Comparison of ENCODE assay signal across 8 mouse cellular contexts in the genomic region with DNA sequence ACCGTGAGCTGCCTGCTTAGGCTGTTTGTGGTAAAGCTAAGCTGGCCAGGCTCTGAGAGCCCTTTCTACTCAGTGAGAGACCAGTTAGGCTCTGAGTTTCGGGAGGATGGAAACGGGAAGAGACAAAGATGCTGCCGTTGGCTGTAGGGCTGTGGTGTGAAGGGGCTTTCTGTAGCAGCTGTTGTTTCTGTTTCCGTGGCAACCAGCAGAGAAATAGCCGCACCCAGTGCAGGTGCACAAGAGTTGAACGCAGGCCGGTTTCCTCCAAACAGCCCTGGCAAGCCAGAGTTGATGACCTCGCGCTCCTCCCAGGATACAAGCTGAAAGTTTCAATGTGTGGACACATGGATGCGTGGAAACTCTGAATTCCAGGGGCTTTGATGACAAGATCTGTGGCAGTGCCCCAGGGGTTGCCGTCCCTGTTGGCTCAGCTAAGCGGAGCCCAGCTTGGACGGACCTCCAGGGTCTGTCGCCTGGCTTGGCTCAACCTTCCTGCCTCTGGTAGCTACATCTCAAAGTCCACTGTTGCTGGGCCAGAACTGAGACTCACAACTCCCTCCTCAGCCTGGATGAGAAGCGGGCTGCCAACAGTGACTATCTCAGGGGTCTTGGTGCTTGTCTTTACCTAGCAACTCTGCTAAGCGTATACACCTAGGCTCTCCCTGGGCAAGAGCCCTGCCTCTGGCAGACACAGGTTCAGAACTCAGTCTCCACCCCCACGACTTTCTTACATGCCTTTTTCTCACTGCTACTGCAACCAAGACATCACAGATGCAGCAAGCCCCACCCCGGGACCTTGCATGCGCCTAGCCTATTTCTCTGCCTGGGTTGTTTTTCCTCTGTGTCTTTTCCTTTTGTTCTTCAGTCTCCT.
DNase-seq lines count a peak whose midpoint lies in the region; ATAC-seq and TF ChIP-seq lines count a peak whose summit lies in the region.

No protein-coding gene starts in this region.

- H3K9ac ChIP-seq in forebrain, embryonic 15.5 days (replicated peaks) = no peak overlapping the region
- no peak overlapping the region for H3K9ac ChIP-seq in hindbrain, embryonic 14.5 days

- H3K27me3 ChIP-seq in forebrain, embryonic 15.5 days = no peaks in the 10 kb centered on the region
- H3K27me3 ChIP-seq in hindbrain, embryonic 14.5 days (ENCODE audit: control insufficient read depth, insufficient read depth, low read length) = no peaks in the 10 kb centered on the region
- H3K27me3 ChIP-seq in small intestine, adult 2 months (ENCODE audit: control insufficient read depth, insufficient read depth, low read length) = no peaks in the 10 kb centered on the region

- H3K27ac ChIP-seq in forebrain, embryonic 15.5 days (replicated peaks) = no peak overlapping the region; the same call in 1 of the 2 replicates
- peak overlapping the region; percentile 14; the same call in 1 of the 2 replicates for H3K27ac ChIP-seq in hindbrain, embryonic 14.5 days
- H3K27ac ChIP-seq in small intestine, adult 2 months (ENCODE audit: insufficient read depth, low read depth, low read length) = peak overlapping the region; percentile 45

- peaks cover 9% of the 10 kb centered on the region; the same call in 1 of the 2 replicates for H3K4me1 ChIP-seq in lung, adult 2 months (ENCODE audit: control insufficient read depth, insufficient read depth, low read length)
- H3K4me1 ChIP-seq in forebrain, embryonic 15.5 days = peaks cover 18% of the 10 kb centered on the region
- peaks cover 35% of the 10 kb centered on the region for H3K4me1 ChIP-seq in hindbrain, embryonic 14.5 days (replicated peaks; ENCODE audit: control insufficient read depth, insufficient read depth, low read length)
- peaks cover 8% of the 10 kb centered on the region for H3K4me1 ChIP-seq in small intestine, adult 2 months (ENCODE audit: control insufficient read depth, insufficient read depth, insufficient read length, low read length)

- TF ChIP-seq POLR2A in lung, adult 2 months (IDR thresholded peaks at IDR 0.05; ENCODE audit: borderline replicate concordance, extremely low read depth, low read depth, low read length) = no peak
- no peak for TF ChIP-seq POLR2A in small intestine, adult 2 months (IDR thresholded peaks at IDR 0.05; ENCODE audit: low read depth, low read length)

- DNase-seq in lung, adult 18-20 months = peak; percentile 43 to 53
- DNase-seq in lung, adult 2 months = no peak
- DNase-seq in hindbrain, embryonic 14.5 days (ENCODE audit: low spot score) = peak; percentile 59
- peak; percentile 61 for DNase-seq in lung, postnatal 10 days
- no peak for DNase-seq in ovary, postnatal 10 days (ENCODE audit: low spot score)
- no peak for DNase-seq in layer of hippocampus, postnatal 10 days (ENCODE audit: low spot score in 2 of 2)

- TF ChIP-seq CTCF in lung, adult 2 months (IDR thresholded peaks at IDR 0.05; ENCODE audit: insufficient read depth, low read length) = no peak
- TF ChIP-seq CTCF in small intestine, adult 2 months (IDR thresholded peaks at IDR 0.05; ENCODE audit: extremely low read depth, insufficient read length, insufficient replicate concordance, low read depth, low read length) = no peak

- no peaks in the 10 kb centered on the region for H3K36me3 ChIP-seq in forebrain, embryonic 15.5 days
- no peaks in the 10 kb centered on the region for H3K36me3 ChIP-seq in hindbrain, embryonic 14.5 days (replicated peaks; ENCODE audit: control insufficient read depth, insufficient read depth)
- H3K36me3 ChIP-seq in small intestine, adult 2 months (ENCODE audit: control insufficient read depth, insufficient read depth, low read length) = no peaks in the 10 kb centered on the region

- peak; percentile 66 for ATAC-seq in forebrain, embryonic 15.5 days (replicated peaks)
- no peak for ATAC-seq in hindbrain, embryonic 14.5 days (ENCODE audit: low FRiP score)

- no peaks in the 10 kb centered on the region for H3K9me3 ChIP-seq in forebrain, embryonic 15.5 days
- H3K9me3 ChIP-seq in hindbrain, embryonic 14.5 days (ENCODE audit: control insufficient read depth, low read length) = no peaks in the 10 kb centered on the region

- no peak overlapping the region for H3K4me3 ChIP-seq in lung, adult 2 months (replicated peaks; ENCODE audit: extremely low read depth, low read depth, low read length)
- H3K4me3 ChIP-seq in forebrain, embryonic 15.5 days = no peak overlapping the region
- H3K4me3 ChIP-seq in hindbrain, embryonic 14.5 days (replicated peaks; ENCODE audit: low read length) = no peak overlapping the region
- 0 out of 2 replicates have a peak overlapping the region, but pooled peaks have one; percentile 16 for H3K4me3 ChIP-seq in small intestine, adult 2 months (ENCODE audit: low read depth, low read length)

- 49% methylated on average over 20 of the region's 20 CpGs for WGBS in lung, adult 2 months
- 44% methylated on average over 20 of the region's 20 CpGs for WGBS in forebrain, embryonic 15.5 days
- 39% methylated on average over 20 of the region's 20 CpGs for WGBS in hindbrain, embryonic 14.5 days
- 24% methylated on average over 20 of the region's 20 CpGs for WGBS in small intestine, adult 2 months

- H3K4me2 ChIP-seq in forebrain, embryonic 15.5 days (replicated peaks) = 0 out of 2 replicates have a peak overlapping the region, but pooled peaks have one; percentile 7
- H3K4me2 ChIP-seq in hindbrain, embryonic 14.5 days (replicated peaks) = no peak overlapping the region

Comparison
In these comparisons a context has a peak if more than half of its experiments do, and no peak if none do; other contexts are left out.
1. DNase-seq: peak in lung, adult 18-20 months (2 of 2), hindbrain, embryonic 14.5 days (single experiment) and lung, postnatal 10 days (single experiment); none in lung, adult 2 months (single experiment), ovary, postnatal 10 days (single experiment) and layer of hippocampus, postnatal 10 days (0 of 2).